In genomic region chr9:102353636-102354491, GRCm38 (mm10) we compare ENCODE assay signal across 8 mouse cellular contexts. TPM values are rescaled to one million over a fixed set of nuclear protein-coding genes. Genes with fewer than 3 reads are reported as not detected.
DNase-seq lines count a peak whose midpoint lies in the region; ATAC-seq lines count a peak whose summit lies in the region.

No protein-coding gene starts in this region.

- peaks cover 43% of the 10 kb centered on the region for H3K27me3 ChIP-seq in embryonic facial prominence, embryonic 11.5 days (ENCODE audit: control insufficient read depth, insufficient read depth, low read length)
- peaks cover 98% of the 10 kb centered on the region for H3K27me3 ChIP-seq in heart, embryonic 13.5 days (replicated peaks)
- H3K27me3 ChIP-seq in kidney, embryonic 16.5 days (ENCODE audit: insufficient read depth, low read length) = peaks cover 84% of the 10 kb centered on the region
- H3K27me3 ChIP-seq in stomach, embryonic 15.5 days (replicated peaks) = peaks cover 73% of the 10 kb centered on the region

- peak overlapping the region; percentile 59 for H3K4me3 ChIP-seq in embryonic facial prominence, embryonic 11.5 days (ENCODE audit: low read depth, low read length)
- H3K4me3 ChIP-seq in heart, embryonic 13.5 days = peak overlapping the region; percentile 59
- peak overlapping the region; percentile 52 for H3K4me3 ChIP-seq in kidney, embryonic 16.5 days (ENCODE audit: low read length)
- peak overlapping the region; percentile 55 for H3K4me3 ChIP-seq in stomach, embryonic 15.5 days (replicated peaks)

- no peaks in the 10 kb centered on the region for H3K9me3 ChIP-seq in embryonic facial prominence, embryonic 11.5 days (replicated peaks; ENCODE audit: control insufficient read depth, low read length)
- H3K9me3 ChIP-seq in heart, embryonic 13.5 days = no peaks in the 10 kb centered on the region
- no peaks in the 10 kb centered on the region for H3K9me3 ChIP-seq in kidney, embryonic 16.5 days (ENCODE audit: low read length)
- H3K9me3 ChIP-seq in stomach, embryonic 15.5 days = no peaks in the 10 kb centered on the region

- under 1% methylated on average over 65 of the region's 70 CpGs for WGBS in embryonic facial prominence, embryonic 11.5 days
- under 1% methylated on average over 70 of the region's 70 CpGs for WGBS in heart, embryonic 13.5 days
- WGBS in kidney, embryonic 16.5 days = under 1% methylated on average over 69 of the region's 70 CpGs
- WGBS in stomach, embryonic 15.5 days = under 1% methylated on average over 70 of the region's 70 CpGs

- peak; percentile 37; the same call in 1 of the 2 replicates for ATAC-seq in embryonic facial prominence, embryonic 11.5 days (replicated peaks; ENCODE audit: insufficient number of reproducible peaks, low FRiP score, low TSS enrichment, low read depth)
- no peak for ATAC-seq in heart, embryonic 13.5 days (ENCODE audit: extremely low read depth, insufficient number of reproducible peaks, low FRiP score, low TSS enrichment)
- peak; percentile 58 for ATAC-seq in kidney, embryonic 16.5 days (ENCODE audit: low FRiP score, low TSS enrichment)
- peak; percentile 25; the same call in 1 of the 2 replicates for ATAC-seq in stomach, embryonic 15.5 days (ENCODE audit: insufficient read depth, low FRiP score, low read depth)

- no peak overlapping the region for H3K27ac ChIP-seq in embryonic facial prominence, embryonic 11.5 days (replicated peaks; ENCODE audit: low read depth, low read length)
- no peak overlapping the region for H3K27ac ChIP-seq in heart, embryonic 13.5 days (replicated peaks)
- no peak overlapping the region for H3K27ac ChIP-seq in kidney, embryonic 16.5 days (ENCODE audit: low read length)
- H3K27ac ChIP-seq in stomach, embryonic 15.5 days = no peak overlapping the region

- peak; percentile 13 for DNase-seq in ovary, postnatal 36 days (ENCODE audit: low spot score)
- DNase-seq in ovary, postnatal 14 days (ENCODE audit: low spot score) = no peak
- DNase-seq in embryonic facial prominence, embryonic 11.5 days (ENCODE audit: low spot score) = peak; percentile 36
- DNase-seq in lung, postnatal 10 days = peak; percentile 7
- DNase-seq in thymus, postnatal 14 days = no peak

- no peaks in the 10 kb centered on the region for H3K36me3 ChIP-seq in embryonic facial prominence, embryonic 11.5 days (replicated peaks; ENCODE audit: control insufficient read depth, insufficient read depth, low read depth, low read length)
- H3K36me3 ChIP-seq in heart, embryonic 13.5 days = no peaks in the 10 kb centered on the region
- no peaks in the 10 kb centered on the region for H3K36me3 ChIP-seq in kidney, embryonic 16.5 days (ENCODE audit: insufficient read depth, low read length)
- H3K36me3 ChIP-seq in stomach, embryonic 15.5 days = no peaks in the 10 kb centered on the region

- H3K4me2 ChIP-seq in embryonic facial prominence, embryonic 11.5 days (ENCODE audit: low read depth, low read length) = peak overlapping the region; percentile 98
- peak overlapping the region; percentile 99 for H3K4me2 ChIP-seq in heart, embryonic 13.5 days
- peak overlapping the region; percentile 83 for H3K4me2 ChIP-seq in kidney, embryonic 16.5 days (replicated peaks; ENCODE audit: low read depth, low read length)
- peak overlapping the region; percentile 98 for H3K4me2 ChIP-seq in stomach, embryonic 15.5 days

- H3K9ac ChIP-seq in embryonic facial prominence, embryonic 11.5 days (replicated peaks; ENCODE audit: low read length) = peak overlapping the region; percentile 66
- H3K9ac ChIP-seq in heart, embryonic 13.5 days = peak overlapping the region; percentile 65
- H3K9ac ChIP-seq in kidney, embryonic 16.5 days (replicated peaks; ENCODE audit: low read length) = peak overlapping the region; percentile 29
- H3K9ac ChIP-seq in stomach, embryonic 15.5 days = peak overlapping the region; percentile 41

- peaks cover 3% of the 10 kb centered on the region; the same call in 1 of the 2 replicates for H3K4me1 ChIP-seq in embryonic facial prominence, embryonic 11.5 days (ENCODE audit: control insufficient read depth, insufficient read depth, low read length)
- H3K4me1 ChIP-seq in heart, embryonic 13.5 days = peaks cover 32% of the 10 kb centered on the region
- H3K4me1 ChIP-seq in kidney, embryonic 16.5 days (ENCODE audit: insufficient read depth, low read length) = peaks cover 17% of the 10 kb centered on the region
- peaks cover 25% of the 10 kb centered on the region for H3K4me1 ChIP-seq in stomach, embryonic 15.5 days

RNA-seq across cellular contexts. Expression of gene Ephb1, which starts 0.6 kb away (rescaled TPM):
- 6.6 and 6.7 TPM in 2 replicates for polyA plus RNA-seq in embryonic facial prominence, embryonic 11.5 days (2014; fragmentation: Nextera tagmentation; extraction: Ambion mirVana)
- polyA plus RNA-seq in heart, embryonic 13.5 days (2015; fragmentation: Nextera tagmentation; extraction: Ambion mirVana) = 0.96 and 1.4 TPM in 2 replicates
- polyA plus RNA-seq in kidney, embryonic 16.5 days (2015; fragmentation: Nextera tagmentation; extraction: Ambion mirVana) = 4.1 and 4.4 TPM in 2 replicates
- polyA plus RNA-seq in stomach, embryonic 15.5 days (2015; fragmentation: Nextera tagmentation; extraction: Ambion mirVana) = 5.5 and 5.9 TPM in 2 replicates

Comparison
In these comparisons a context has a peak if more than half of its experiments do, and no peak if none do; other contexts are left out.
1. DNase-seq: peak in ovary, postnatal 36 days (single experiment), embryonic facial prominence, embryonic 11.5 days (single experiment) and lung, postnatal 10 days (single experiment); none in ovary, postnatal 14 days (single experiment) and thymus, postnatal 14 days (single experiment).
2. Peak in every context shown above with its lines, with median percentiles within 50 percentile points of each other: H3K4me2 ChIP-seq, H3K4me3 ChIP-seq and H3K9ac ChIP-seq.